Mouse (Mus musculus) bone marrow macrophage, adult 2 months (primary cell): Measurements from ENCODE around the gene Cetn4.

Source experiments
- CTCF ChIP-seq: IDR thresholded peaks from 2 replicates; pipeline ENCODE4 v1.5.1; 2012; ENCODE audit warnings: low read depth, mild to moderate bottlenecking, low read length, moderate library complexity
- POLR2A ChIP-seq: IDR thresholded peaks from 2 replicates; pipeline ENCODE4 v1.6.1; 2012; ENCODE audit warnings: mild to moderate bottlenecking, low read depth, low read length, borderline replicate concordance

DNA sequence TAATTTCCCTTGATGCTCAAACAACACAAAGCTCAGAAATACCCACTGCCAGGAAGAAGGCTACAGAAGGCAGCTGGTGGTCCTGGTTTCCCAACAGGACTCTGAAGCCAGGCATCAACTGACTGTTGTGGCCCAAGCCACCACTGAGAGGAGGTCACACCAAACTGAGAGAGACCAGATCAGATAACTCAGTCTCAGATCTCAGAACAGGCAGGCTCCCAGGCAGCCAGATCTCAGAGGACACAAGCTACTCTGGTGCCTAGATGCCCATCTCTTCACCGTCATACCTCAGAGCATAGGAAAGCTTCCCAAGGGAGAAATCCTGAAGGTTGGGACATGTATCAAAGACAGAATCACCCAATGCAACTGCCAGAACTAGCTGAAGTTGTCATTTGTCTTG lies 32.3 kb downstream of the Cetn4 start:
- no peak for TF ChIP-seq CTCF
- no peak for TF ChIP-seq POLR2A
